1 mouse cellular context compared by ENCODE assay signal in the genomic region with DNA sequence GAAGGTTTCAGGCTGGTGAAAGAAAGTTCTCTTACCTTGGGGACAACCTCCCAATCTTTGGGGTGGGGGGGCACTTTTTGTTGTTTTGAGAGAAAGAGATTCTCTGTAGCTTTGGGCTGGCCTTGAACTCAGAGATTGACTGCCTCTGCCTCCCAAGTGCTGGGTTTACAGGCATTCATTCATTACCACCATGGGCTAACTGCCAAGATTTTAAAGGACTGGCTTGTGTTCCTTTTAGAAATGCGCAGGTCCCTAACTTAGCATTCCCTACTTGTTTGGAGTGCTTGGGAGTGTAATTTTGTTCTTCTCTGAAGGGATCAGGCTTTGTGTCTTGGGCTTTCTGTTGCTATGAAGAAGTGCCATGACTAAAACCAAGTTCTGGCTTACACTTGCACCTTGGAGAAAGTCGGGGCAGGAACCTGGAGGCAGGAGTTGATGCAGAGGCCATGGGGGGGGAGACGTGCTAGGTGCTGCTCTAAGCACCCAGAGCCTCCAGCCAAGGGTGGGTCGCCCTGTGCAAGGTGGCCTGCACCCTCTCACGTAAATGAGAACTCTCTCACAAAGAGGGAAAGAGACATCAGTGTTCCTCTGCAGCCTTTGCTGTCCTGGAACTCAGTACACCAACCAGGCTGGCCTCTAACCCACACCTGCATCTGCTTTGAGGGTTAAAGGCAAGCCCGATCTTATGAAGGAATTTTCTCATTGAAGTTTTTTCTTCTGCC.
TF ChIP-seq lines count a peak whose summit lies in the region.

No protein-coding gene starts in this region.

TF ChIP-seq in CH12.LX, 34 proteins besides CTCF, POLR2A, EP300 and RAD21 (continued from another document):
- no peak for TF ChIP-seq CHD1 (IDR thresholded peaks at IDR 0.05; ENCODE audit: low read depth, low read length)
- TF ChIP-seq PAX5 (IDR thresholded peaks at IDR 0.05; ENCODE audit: low read length): no peak
- TF ChIP-seq SIN3A (IDR thresholded peaks at IDR 0.05; ENCODE audit: low read length): no peak
- no peak for TF ChIP-seq E2F4 (IDR thresholded peaks at IDR 0.05; ENCODE audit: insufficient replicate concordance, low read depth, low read length)
- no peak for TF ChIP-seq ZNF384 (IDR thresholded peaks at IDR 0.05; ENCODE audit: low read depth, low read length)
